Mouse (Mus musculus) brain, embryonic 14.5 days (tissue): ENCODE data around the gene Postn. TPM values are rescaled to one million over a fixed set of nuclear protein-coding genes. Genes with fewer than 3 reads are reported as not detected.

Source experiments
- DNase-seq: peaks from one replicate; pipeline ENCODE4 v3.0.0-alpha.2; 2011; ENCODE audit warnings: low read depth
- CTCF ChIP-seq: fragments of 200-500 bp; IDR thresholded peaks from 2 replicates; pipeline ENCODE4 v1.5.1; 2012; ENCODE audit warnings: inconsistent platforms, mild to moderate bottlenecking, moderate library complexity, borderline replicate concordance; ENCODE audit not compliant: insufficient read depth, insufficient read length; ENCODE audit errors: extremely low read depth
- POLR2A ChIP-seq: fragments of 200-500 bp; IDR thresholded peaks from 2 replicates; pipeline ENCODE4 v1.6.1; 2012; ENCODE audit warnings: mild to moderate bottlenecking, inconsistent platforms, borderline replicate concordance; ENCODE audit not compliant: poor library complexity, insufficient read depth, insufficient read length, severe bottlenecking; ENCODE audit errors: extremely low read depth
- polyA plus RNA-seq: library from polyadenylated mRNA; depleted of rRNA; stranded (reverse); fragments of >200 nt; gene quantifications from 2 replicates; pipeline ENCODE4 v1.2.3, GENCODE M21; 2012; rRNA removed

Postn gene
- polyA plus RNA-seq, 1 experiment: 31.0 TPM

- no peak for TF ChIP-seq CTCF
- TF ChIP-seq POLR2A: no peak
- no peak for DNase-seq
These were observed 59.5 kb downstream of the Postn start for GRCm38 (mm10) chr3:54420189-54420928.

- TF ChIP-seq POLR2A (no peak), CTCF (no peak)
- no peak for DNase-seq
These were observed 60.1 kb downstream of the Postn start for GRCm38 (mm10) chr3:54420983-54421382.

GRCm38 (mm10) chr3:54421666-54422065, 60.8 kb downstream of the Postn start:
- DNase-seq: no peak

GRCm38 (mm10) chr3:54424146-54424545, 63.2 kb downstream of the Postn start:
- no peak for TF ChIP-seq CTCF
- no peak for TF ChIP-seq POLR2A
- DNase-seq: no peak

More at GRCm38 (mm10) chr3:54421666-54422065, 60.8 kb downstream of the Postn start:
- TF ChIP-seq CTCF: peak; percentile 5; the same call in 1 of the 2 replicates
- no peak for TF ChIP-seq POLR2A

- DNase-seq: no peak
- TF ChIP-seq CTCF: no peak
- no peak for TF ChIP-seq POLR2A
These were observed 70.8 kb downstream of the Postn start for GRCm38 (mm10) chr3:54431663-54432062.

- TF ChIP-seq CTCF (no peak), POLR2A (no peak)
- DNase-seq: no peak
These were observed 71.3 kb downstream of the Postn start for GRCm38 (mm10) chr3:54432167-54432566.

GRCm38 (mm10) chr3:54432605-54433004, 71.7 kb downstream of the Postn start:
- DNase-seq: no peak
- TF ChIP-seq POLR2A: no peak

GRCm38 (mm10) chr3:54434571-54434970, 73.7 kb downstream of the Postn start:
- DNase-seq: no peak
- TF ChIP-seq CTCF (no peak), POLR2A (no peak)

GRCm38 (mm10) chr3:54436373-54436964, 75.6 kb downstream of the Postn start:
- DNase-seq: no peak

More at GRCm38 (mm10) chr3:54436373-54436964, 75.6 kb downstream of the Postn start:
- TF ChIP-seq CTCF: no peak
- no peak for TF ChIP-seq POLR2A

Other genes with a start within 250 kb of the Postn start
- gene Trpc4, start 205.1 kb upstream of the Postn start, polyA plus RNA-seq: 5.4 and 5.6 TPM in 2 replicates